Mouse (Mus musculus) kidney, embryonic 15.5 days (tissue): ENCODE data around the gene Hes6. TPM values are rescaled to one million over a fixed set of nuclear protein-coding genes. Genes with fewer than 3 reads are reported as not detected.
A peak's percentile ranks its signal among the peaks of the same experiment; 100 is the strongest.

ENCODE experiments used
- ATAC-seq: fragments of 200-750 bp; cut with Nextera tagmentation; replicated peaks from 2 replicates; pipeline ENCODE4 v1.8.0; 2017; ENCODE audit warnings: moderate TSS enrichment; ENCODE audit not compliant: low FRiP score
- H3K27ac ChIP-seq: fragments of 300-500 bp; sonication (generic); 2 replicates; pipeline ENCODE4 v1.5.1; 2015; ENCODE audit warnings: mild to moderate bottlenecking, inconsistent platforms
- H3K27me3 ChIP-seq: fragments of 300-500 bp; sonication (generic); 2 replicates; pipeline ENCODE4 v1.6.1; 2015; ENCODE audit warnings: inconsistent platforms
- H3K36me3 ChIP-seq: fragments of 300-500 bp; sonication (generic); 2 replicates; pipeline ENCODE4 v1.6.1; 2015; ENCODE audit warnings: inconsistent platforms
- H3K4me1 ChIP-seq: fragments of 300-500 bp; sonication (generic); 2 replicates; pipeline ENCODE4 v1.6.1; 2015; ENCODE audit warnings: inconsistent platforms
- H3K4me2 ChIP-seq: fragments of 300-500 bp; sonication (generic); 2 replicates; pipeline ENCODE4 v1.6.1; 2015; ENCODE audit warnings: moderate library complexity, mild to moderate bottlenecking, inconsistent platforms
- H3K4me3 ChIP-seq: fragments of 300-500 bp; sonication (generic); replicated peaks from 2 replicates; pipeline ENCODE4 v1.5.1; 2015; ENCODE audit warnings: mild to moderate bottlenecking, inconsistent platforms
- H3K9ac ChIP-seq: fragments of 300-500 bp; sonication (generic); 2 replicates; pipeline ENCODE4 v1.6.1; 2015; ENCODE audit warnings: mild to moderate bottlenecking, inconsistent platforms
- H3K9me3 ChIP-seq: fragments of 300-500 bp; sonication (generic); replicated peaks from 2 replicates; pipeline ENCODE4 v1.6.1; 2016; ENCODE audit warnings: inconsistent platforms
- WGBS: fragments of 180-500 bp; shearing (Covaris S2); methylation state at CpG from one replicate; pipeline ENCODE4 v1.1.7; 2015; ENCODE audit warnings: mixed read lengths; 5-methylcytosine and 5-hydroxymethylcytosine counted together
- polyA plus RNA-seq: library from polyadenylated mRNA; unstranded; fragments of >200 nt; fragmentation: Nextera tagmentation; extraction: Ambion mirVana; gene quantifications from 2 replicates; pipeline ENCODE4 v1.2.1, GENCODE M21; 2015

Gene Hes6
- polyA plus RNA-seq, 1 experiment from 2014 or later = 70.0 TPM

GRCm38 (mm10) chr1:91437083-91437400 lies 23.2 kb upstream of the Hes6 start:
- no peak overlapping the region for H3K4me2 ChIP-seq
- WGBS = 86% methylated on average over 3 of the region's 3 CpGs
- ATAC-seq = no peak
- H3K4me3 ChIP-seq = no peak overlapping the region
- H3K27ac ChIP-seq = peak overlapping the region; percentile 54
- H3K27me3 ChIP-seq = no peaks in the 10 kb centered on the region
- no peaks in the 10 kb centered on the region for H3K9me3 ChIP-seq
- peaks cover 18% of the 10 kb centered on the region; the same call in 1 of the 2 replicates for H3K36me3 ChIP-seq
- H3K9ac ChIP-seq = no peak overlapping the region
- peaks cover 17% of the 10 kb centered on the region for H3K4me1 ChIP-seq

GRCm38 (mm10) chr1:91436380-91437082 lies 22.7 kb upstream of the Hes6 start:
- Histone ChIP-seq H3K27ac (peak overlapping the region; percentile 54), H3K36me3 (peaks cover 18% of the 10 kb centered on the region; the same call in 1 of the 2 replicates), H3K9ac (no peak overlapping the region), H3K4me3 (no peak overlapping the region), H3K9me3 (no peaks in the 10 kb centered on the region), H3K4me1 (peaks cover 17% of the 10 kb centered on the region), H3K4me2 (no peak overlapping the region), H3K27me3 (no peaks in the 10 kb centered on the region)
- peak; percentile 72; the same call in 1 of the 2 replicates for ATAC-seq
- WGBS = 67% methylated on average over 6 of the region's 6 CpGs

GRCm38 (mm10) chr1:91435606-91436130 lies 21.8 kb upstream of the Hes6 start:
- Histone ChIP-seq H3K9ac (no peak overlapping the region), H3K4me3 (no peak overlapping the region), H3K4me1 (peaks cover 17% of the 10 kb centered on the region), H3K4me2 (no peak overlapping the region), H3K27ac (peak overlapping the region; percentile 54), H3K9me3 (no peaks in the 10 kb centered on the region), H3K27me3 (no peaks in the 10 kb centered on the region), H3K36me3 (peaks cover 13% of the 10 kb centered on the region; the same call in 1 of the 2 replicates)
- WGBS = 88% methylated on average over 13 of the region's 13 CpGs
- ATAC-seq = no peak

- Histone ChIP-seq H3K4me2 (no peak overlapping the region), H3K27ac (no peak overlapping the region), H3K36me3 (peaks cover 12% of the 10 kb centered on the region; the same call in 1 of the 2 replicates), H3K9me3 (no peaks in the 10 kb centered on the region), H3K27me3 (no peaks in the 10 kb centered on the region), H3K4me3 (no peak overlapping the region), H3K9ac (no peak overlapping the region), H3K4me1 (peaks cover 17% of the 10 kb centered on the region)
- no peak for ATAC-seq
- 98% methylated on average over 8 of the region's 8 CpGs for WGBS
Measured at GRCm38 (mm10) chr1:91434905-91435304, 21.1 kb upstream of the Hes6 start.

- Histone ChIP-seq H3K4me3 (no peak overlapping the region), H3K36me3 (peaks cover 17% of the 10 kb centered on the region), H3K9ac (no peak overlapping the region), H3K4me2 (no peak overlapping the region), H3K9me3 (no peaks in the 10 kb centered on the region), H3K4me1 (peaks cover 6% of the 10 kb centered on the region), H3K27me3 (no peaks in the 10 kb centered on the region), H3K27ac (no peak overlapping the region)
- 74% methylated on average over 7 of the region's 7 CpGs for WGBS
- ATAC-seq = no peak
Measured at GRCm38 (mm10) chr1:91430761-91431160, 16.9 kb upstream of the Hes6 start.

- no peak for ATAC-seq
Measured at GRCm38 (mm10) chr1:91429212-91429611, 15.4 kb upstream of the Hes6 start.

GRCm38 (mm10) chr1:91428614-91429013 lies 14.8 kb upstream of the Hes6 start:
- Histone ChIP-seq H3K4me3 (no peak overlapping the region), H3K27me3 (no peaks in the 10 kb centered on the region), H3K4me1 (no peaks in the 10 kb centered on the region), H3K27ac (no peak overlapping the region), H3K36me3 (peaks cover 21% of the 10 kb centered on the region), H3K9me3 (no peaks in the 10 kb centered on the region), H3K9ac (no peak overlapping the region), H3K4me2 (no peak overlapping the region)
- ATAC-seq = peak; percentile 73; the same call in 1 of the 2 replicates
- whole genome bisulfite sequencing = 32% methylated on average over 4 of the region's 4 CpGs

More at GRCm38 (mm10) chr1:91429212-91429611, 15.4 kb upstream of the Hes6 start:
- Histone ChIP-seq H3K4me2 (no peak overlapping the region), H3K4me1 (no peaks in the 10 kb centered on the region), H3K36me3 (peaks cover 17% of the 10 kb centered on the region), H3K9me3 (no peaks in the 10 kb centered on the region), H3K27ac (no peak overlapping the region), H3K4me3 (no peak overlapping the region), H3K9ac (no peak overlapping the region), H3K27me3 (no peaks in the 10 kb centered on the region)
- 92% methylated on average over 10 of the region's 10 CpGs for WGBS

- 76% methylated on average over 9 of the region's 9 CpGs for WGBS
- no peak overlapping the region for H3K27ac ChIP-seq
Measured at GRCm38 (mm10) chr1:91426397-91426796, 12.6 kb upstream of the Hes6 start.

GRCm38 (mm10) chr1:91420601-91421065 lies 6.8 kb upstream of the Hes6 start:
- H3K4me2 ChIP-seq = no peak overlapping the region
- 92% methylated on average over 8 of the region's 8 CpGs for WGBS
- no peak for ATAC-seq
- H3K36me3 ChIP-seq = peaks cover 20% of the 10 kb centered on the region; the same call in 1 of the 2 replicates
- H3K27ac ChIP-seq = no peak overlapping the region
- no peak overlapping the region for H3K4me3 ChIP-seq
- H3K9me3 ChIP-seq = no peaks in the 10 kb centered on the region
- no peak overlapping the region for H3K9ac ChIP-seq
- no peaks in the 10 kb centered on the region for H3K4me1 ChIP-seq
- H3K27me3 ChIP-seq = no peaks in the 10 kb centered on the region

More at GRCm38 (mm10) chr1:91426397-91426796, 12.6 kb upstream of the Hes6 start:
- Histone ChIP-seq H3K4me3 (no peak overlapping the region), H3K4me2 (no peak overlapping the region), H3K9ac (no peak overlapping the region), H3K36me3 (peaks cover 24% of the 10 kb centered on the region), H3K4me1 (no peaks in the 10 kb centered on the region), H3K9me3 (no peaks in the 10 kb centered on the region), H3K27me3 (no peaks in the 10 kb centered on the region)
- no peak for ATAC-seq

GRCm38 (mm10) chr1:91419862-91420600 lies 6.2 kb upstream of the Hes6 start:
- no peaks in the 10 kb centered on the region for H3K27me3 ChIP-seq
- H3K36me3 ChIP-seq = peaks cover 20% of the 10 kb centered on the region; the same call in 1 of the 2 replicates
- no peak overlapping the region for H3K27ac ChIP-seq
- no peaks in the 10 kb centered on the region for H3K9me3 ChIP-seq
- peaks cover 2% of the 10 kb centered on the region for H3K4me1 ChIP-seq
- no peak for ATAC-seq
- H3K9ac ChIP-seq = no peak overlapping the region
- WGBS = 63% methylated on average over 10 of the region's 10 CpGs
- no peak overlapping the region for H3K4me3 ChIP-seq
- H3K4me2 ChIP-seq = no peak overlapping the region

GRCm38 (mm10) chr1:91417991-91418390 lies 4.2 kb upstream of the Hes6 start:
- no peak for ATAC-seq
- H3K27ac ChIP-seq = no peak overlapping the region
- H3K27me3 ChIP-seq = no peaks in the 10 kb centered on the region
- no peak overlapping the region for H3K4me3 ChIP-seq
- H3K4me1 ChIP-seq = peaks cover 20% of the 10 kb centered on the region
- no peak overlapping the region for H3K9ac ChIP-seq
- peaks cover 13% of the 10 kb centered on the region; the same call in 1 of the 2 replicates for H3K36me3 ChIP-seq
- H3K4me2 ChIP-seq = no peak overlapping the region
- 70% methylated on average over 1 of the region's 1 CpGs for WGBS
- no peaks in the 10 kb centered on the region for H3K9me3 ChIP-seq

GRCm38 (mm10) chr1:91415311-91415710 lies 1.5 kb upstream of the Hes6 start:
- Histone ChIP-seq H3K4me3 (no peak overlapping the region), H3K4me1 (peaks cover 33% of the 10 kb centered on the region), H3K36me3 (peaks cover 13% of the 10 kb centered on the region; the same call in 1 of the 2 replicates), H3K27me3 (no peaks in the 10 kb centered on the region), H3K9ac (no peak overlapping the region), H3K9me3 (no peaks in the 10 kb centered on the region), H3K27ac (peak overlapping the region; percentile 95), H3K4me2 (no peak overlapping the region)
- whole genome bisulfite sequencing = 76% methylated on average over 5 of the region's 5 CpGs
- ATAC-seq = no peak
